Mouse (Mus musculus) embryo, embryonic 11 days (tissue): ENCODE results near the gene Gm15557.
"Not testable (repeated sequence)": the region's sequence is repeated elsewhere in the genome, so short reads cannot be mapped to it uniquely, and the experiment has no call there.

ENCODE experiments used
- DNase-seq: peaks from one replicate; pipeline ENCODE4 v3.0.0-alpha.2; 2015

Gm15557 gene

GRCm38 (mm10) chr2:155940681-155941080, at the start of gene Gm15557:
Gene Gm15557 (plus strand): TSS chr2:155940728.
- no peak for DNase-seq

DNA sequence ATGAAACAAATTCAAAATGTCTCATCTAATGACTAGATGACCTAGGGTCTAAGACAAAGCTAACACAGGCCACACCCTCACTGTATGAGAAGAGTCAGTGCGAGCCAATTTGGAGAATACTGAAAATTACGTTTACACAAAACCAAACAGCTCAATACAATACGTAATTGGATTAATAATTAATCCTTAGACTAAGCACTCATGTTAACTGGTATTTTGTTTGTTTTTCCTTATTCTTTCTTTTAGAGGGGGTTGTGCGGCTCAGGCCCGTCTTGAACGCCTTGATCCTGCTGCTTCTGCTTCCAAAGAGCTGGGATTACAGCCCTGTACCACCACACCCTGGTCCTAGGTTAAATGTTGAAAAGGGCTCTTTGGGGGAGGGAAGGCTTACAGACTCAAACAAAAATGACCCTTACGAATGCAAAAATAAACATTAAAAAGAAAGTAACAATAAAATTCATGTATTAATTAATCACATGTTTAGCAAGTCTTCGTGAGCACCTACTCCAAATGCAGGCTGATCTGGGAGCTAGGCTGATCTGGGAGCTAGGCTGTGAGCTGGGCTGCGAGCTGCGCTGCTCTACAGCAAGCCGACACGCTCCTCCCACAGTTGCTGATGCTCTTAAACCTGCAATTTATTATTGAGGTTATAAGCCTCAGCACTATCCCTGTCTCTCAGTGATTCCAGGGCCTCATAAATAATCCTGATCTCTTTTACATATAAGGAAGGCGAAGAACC, 46.1 kb upstream of the Gm15557 start:
- no peak for DNase-seq

GRCm38 (mm10) chr2:155895046-155895735, 45.3 kb upstream of the Gm15557 start:
- no peak for DNase-seq

DNA sequence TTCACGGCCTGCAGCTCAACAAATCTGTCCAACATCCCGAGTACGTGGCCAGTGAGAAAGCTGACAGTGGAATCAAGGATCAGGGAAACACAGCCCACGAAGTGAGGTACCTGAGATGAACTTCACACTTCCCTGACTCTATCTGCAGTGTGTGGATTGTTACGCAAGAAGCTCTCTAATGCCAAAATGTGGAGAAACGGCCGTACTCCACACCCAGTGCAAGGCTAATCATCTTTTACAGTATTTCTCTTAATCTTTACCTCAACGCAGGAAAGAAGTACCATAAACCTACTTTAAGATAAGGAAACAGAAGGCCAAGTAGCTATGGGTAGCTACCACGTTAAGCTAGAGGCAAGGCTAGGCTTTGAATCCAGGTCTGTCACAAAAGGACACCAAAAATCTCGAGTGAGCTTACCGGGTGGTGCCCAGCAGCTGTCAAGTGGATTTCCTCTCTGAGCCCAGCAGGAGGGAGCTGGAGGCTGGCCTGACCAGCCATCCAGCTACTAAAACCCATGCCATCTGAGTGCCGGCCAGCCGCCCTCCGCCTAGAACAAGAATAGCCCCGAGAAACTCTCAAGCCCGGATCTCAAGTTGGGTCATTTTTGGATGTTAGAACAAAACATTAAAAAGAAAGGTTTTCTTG, 37.4 kb upstream of the Gm15557 start:
- DNase-seq: no peak

DNA sequence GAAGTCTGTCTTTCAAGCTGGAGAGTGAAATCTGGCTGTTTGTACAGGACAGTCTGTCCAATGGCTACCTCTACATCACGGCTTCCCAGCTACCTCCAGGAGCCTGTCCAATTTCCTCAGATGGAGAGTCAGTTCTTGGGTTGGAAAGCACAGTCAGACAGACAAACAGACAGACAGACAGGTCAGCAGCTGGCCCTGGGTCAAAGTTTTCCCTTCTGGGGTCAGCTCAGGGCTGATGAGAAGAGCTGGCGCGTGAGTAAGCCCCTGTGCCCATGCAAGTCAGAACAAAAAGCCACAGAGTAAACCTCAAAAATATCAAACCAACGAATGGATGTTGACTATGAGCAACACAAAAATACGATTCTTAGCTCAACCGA, 36.9 kb upstream of the Gm15557 start:
- no peak for DNase-seq

- DNase-seq: no peak
Measured at GRCm38 (mm10) chr2:155914684-155915083, 25.8 kb upstream of the Gm15557 start.

GRCm38 (mm10) chr2:155923143-155923542, 17.4 kb upstream of the Gm15557 start:
- no peak for DNase-seq

GRCm38 (mm10) chr2:155925213-155925612, 15.3 kb upstream of the Gm15557 start:
- not testable (repeated sequence) for DNase-seq

- DNase-seq: peak; percentile 6
Measured at GRCm38 (mm10) chr2:155928711-155929345, 11.7 kb upstream of the Gm15557 start.

DNA sequence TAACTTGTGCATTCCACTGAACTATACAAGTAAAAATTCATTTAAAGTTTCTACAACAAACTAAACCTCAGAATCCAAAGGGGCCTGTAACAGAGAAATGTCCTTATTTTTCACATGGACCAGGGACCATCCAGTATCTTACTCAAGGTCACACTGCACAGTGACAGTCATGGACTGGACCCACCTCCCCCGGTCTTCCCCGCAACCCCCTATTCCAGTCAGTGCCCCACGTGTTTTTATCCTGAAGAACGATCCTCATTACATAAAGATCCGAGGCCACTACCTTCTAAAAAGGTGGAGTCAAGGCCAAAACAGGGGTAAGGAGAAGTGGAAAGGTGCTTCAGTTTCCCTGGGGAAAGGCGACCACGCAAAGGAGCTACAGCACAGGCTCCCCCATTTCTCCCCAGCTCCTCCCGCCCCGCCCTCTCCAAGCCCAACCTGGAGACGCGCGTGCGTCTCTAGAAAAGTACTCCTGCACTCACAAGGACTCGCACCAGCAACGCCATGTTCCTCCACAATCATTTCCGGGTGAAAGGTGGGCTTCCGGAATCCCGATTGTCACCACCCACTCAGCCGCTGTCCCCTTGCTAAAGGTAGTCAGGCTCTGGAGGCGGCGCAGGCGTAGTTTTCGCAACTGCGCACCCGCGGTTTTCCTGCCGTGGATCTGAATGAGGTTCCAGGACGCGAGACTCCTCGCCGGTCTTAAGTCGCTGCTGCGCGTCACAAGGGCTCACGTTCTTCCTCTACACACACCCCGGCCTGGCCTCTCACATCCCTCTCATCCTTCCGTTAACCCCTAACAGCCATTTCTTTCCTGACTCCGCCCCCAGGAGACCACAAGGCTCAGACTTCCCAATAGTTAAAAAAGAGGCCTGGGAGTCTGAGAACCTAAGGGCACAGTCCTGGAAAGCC, 10.7 kb upstream of the Gm15557 start, which contains the start of gene Uqcc1:
Uqcc1 (minus strand) TSS at position 780 of the 912 bp plus-strand sequence.
- peak; percentile 95 for DNase-seq

GRCm38 (mm10) chr2:155939897-155940529, 515 bp upstream of the Gm15557 start:
- DNase-seq: no peak

DNA sequence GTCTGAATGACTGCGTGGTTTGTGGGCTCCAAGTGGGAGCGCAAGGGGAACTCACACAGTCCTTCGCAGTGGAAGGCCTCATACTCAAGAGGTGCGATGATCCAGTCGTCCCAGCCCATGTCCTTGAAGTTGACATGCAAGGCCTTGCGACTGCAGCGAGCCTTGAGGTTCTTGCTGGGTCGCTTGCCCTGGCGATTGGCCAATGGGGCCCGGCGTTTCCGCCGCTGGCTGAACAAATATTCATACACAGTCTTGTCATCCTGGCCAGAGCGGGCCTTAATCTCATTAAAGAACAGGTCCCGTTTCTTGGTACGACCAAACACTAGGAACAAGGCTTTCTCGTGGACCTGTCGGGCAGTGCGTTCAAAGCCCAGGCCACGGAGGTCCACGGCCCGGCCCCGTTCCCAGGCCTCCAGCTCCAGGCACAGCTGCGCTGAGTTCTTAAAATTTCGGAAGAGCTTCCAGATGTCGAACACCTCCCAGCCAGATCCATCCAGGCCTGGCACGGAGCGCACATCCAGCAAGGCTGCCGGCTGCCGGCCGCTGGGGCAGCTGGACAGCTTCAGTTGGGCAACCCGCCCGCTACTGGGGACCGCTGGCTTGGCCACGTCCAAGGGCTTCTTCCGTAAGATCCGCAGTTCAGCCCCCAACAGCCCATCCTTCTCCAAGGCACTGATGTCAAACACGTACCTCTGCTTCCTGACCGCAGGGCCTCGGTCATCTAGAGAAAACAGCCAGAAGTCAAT, 1.3 kb downstream of the Gm15557 start:
- DNase-seq: no peak

DNA sequence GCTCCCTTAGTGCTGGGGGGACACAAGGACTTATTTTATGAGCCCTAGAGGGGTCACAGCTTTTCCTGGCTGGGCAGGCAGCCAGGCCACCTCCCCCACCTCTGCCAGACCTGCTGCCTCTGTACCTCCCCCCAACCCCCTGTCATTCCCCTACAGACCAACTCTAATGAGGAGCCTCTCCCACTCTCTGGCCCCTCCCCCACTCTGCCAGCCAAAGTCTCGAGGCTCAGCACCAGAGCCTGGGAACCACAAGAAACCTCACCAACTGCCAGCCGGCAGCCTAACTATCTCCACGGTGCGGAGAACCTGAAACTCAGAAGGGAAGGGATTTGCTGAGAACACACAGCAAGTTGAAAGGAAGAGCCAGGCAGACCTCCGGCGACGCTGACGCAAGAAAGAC, 2.9 kb downstream of the Gm15557 start:
- peak; percentile 64 for DNase-seq

DNA sequence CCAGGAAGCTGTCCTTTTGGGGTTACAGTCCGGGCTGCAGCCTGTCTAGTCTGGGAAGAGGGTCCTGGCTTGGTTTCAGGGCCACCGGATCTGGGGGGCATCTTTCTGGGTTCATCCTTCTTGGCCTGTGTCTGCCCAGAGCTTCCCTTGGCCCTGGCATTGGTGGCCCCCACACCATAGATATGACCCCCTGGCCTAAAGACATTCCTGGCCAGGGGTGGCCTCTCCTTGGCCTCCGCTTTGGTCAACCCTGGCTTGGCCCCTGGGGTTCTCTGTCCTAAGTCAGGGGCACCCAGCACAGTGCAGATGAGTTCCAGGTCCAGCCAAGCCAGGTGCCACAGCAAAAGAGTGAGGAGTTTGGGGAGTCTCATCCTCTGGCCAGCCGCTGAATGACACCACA, 4.2 kb downstream of the Gm15557 start:
- no peak for DNase-seq

- peak; percentile 35 for DNase-seq
Measured at GRCm38 (mm10) chr2:155945124-155945523, 4.6 kb downstream of the Gm15557 start, which contains the start of gene Gdf5. Gene Gdf5 (minus strand): TSS chr2:155945367.

GRCm38 (mm10) chr2:155945580-155945979, 5.1 kb downstream of the Gm15557 start:
- DNase-seq: peak; percentile 10

DNA sequence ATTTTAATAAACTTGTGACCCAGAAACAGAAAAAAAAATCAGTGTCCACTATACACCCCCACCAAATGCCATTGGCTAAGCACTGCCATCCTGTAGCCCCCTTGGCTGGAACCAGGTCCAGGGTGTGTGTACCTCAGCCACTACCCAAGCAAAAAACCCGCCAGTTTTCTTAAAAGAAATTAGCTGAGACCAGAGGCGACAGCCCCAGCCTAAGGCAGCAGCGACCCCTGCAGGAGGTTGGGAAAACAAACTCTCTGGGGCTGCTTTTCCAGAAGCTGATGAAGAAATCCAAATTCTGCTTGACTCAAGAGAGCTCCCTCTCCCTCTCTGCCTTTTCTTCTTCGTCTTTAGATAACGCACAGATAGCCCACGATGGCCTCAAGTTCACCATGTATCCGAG, 5.5 kb downstream of the Gm15557 start:
- peak; percentile 88 for DNase-seq

GRCm38 (mm10) chr2:155946499-155946898, 6.0 kb downstream of the Gm15557 start:
- DNase-seq: no peak

GRCm38 (mm10) chr2:155947390-155948002, 7.0 kb downstream of the Gm15557 start:
- DNase-seq: no peak

DNA sequence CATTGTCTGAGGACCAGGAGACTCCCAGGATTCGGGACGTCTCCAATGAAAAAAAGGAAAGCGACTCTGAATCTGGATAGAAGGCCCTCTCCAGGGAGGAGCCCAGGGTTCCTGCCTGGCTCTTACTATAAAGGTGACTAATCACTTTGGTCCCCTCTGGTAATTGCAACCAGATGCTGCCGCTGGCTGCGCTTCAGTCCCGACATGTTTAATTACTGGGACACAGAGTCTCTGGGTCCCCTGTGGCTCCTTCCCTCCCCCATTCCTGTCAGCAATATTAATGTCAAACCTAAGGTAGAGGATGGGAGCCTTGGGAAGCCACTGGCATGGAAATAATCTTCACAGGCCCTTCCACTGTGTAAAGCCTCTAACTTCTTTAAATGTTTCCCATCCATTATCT, 8.8 kb downstream of the Gm15557 start:
- DNase-seq: peak; percentile 81
